Mouse (Mus musculus): ENCODE measurements around the gene Serpina12. TPM values are rescaled to one million over a fixed set of nuclear protein-coding genes. Genes with fewer than 3 reads are reported as not detected.
A peak's percentile ranks its signal among the peaks of the same experiment; 100 is the strongest.

The Serpina12 gene
- not detected for total RNA-seq (2021)

- no peak for DNase-seq (ENCODE audit: low spot score)
- intact Hi-C loops (cut with DNase I) = no loop called here
Measured at GRCm38 (mm10) chr12:104044343-104044742, at the start of gene Serpina12. Gene Serpina12 (minus strand): TSS chr12:104044443.

GRCm38 (mm10) chr12:104091303-104091702, 47.1 kb upstream of the Serpina12 start:
- intact Hi-C loops (cut with DNase I) = no loop called here
- no peak for DNase-seq (ENCODE audit: low spot score)

- intact Hi-C loops (cut with DNase I) = no loop called here
- DNase-seq (ENCODE audit: low spot score) = no peak
Measured at GRCm38 (mm10) chr12:104090119-104090518, 45.9 kb upstream of the Serpina12 start.

GRCm38 (mm10) chr12:104072286-104072685, 28.0 kb upstream of the Serpina12 start:
- DNase-seq (ENCODE audit: low spot score) = no peak
- intact Hi-C loops (cut with DNase I) = no loop called here

GRCm38 (mm10) chr12:104071708-104072107, 27.5 kb upstream of the Serpina12 start:
- intact Hi-C loops (cut with DNase I) = no loop called here
- DNase-seq (ENCODE audit: low spot score) = no peak

- DNase-seq (ENCODE audit: low spot score) = no peak
- intact Hi-C loops (cut with DNase I) = loop anchor here (1.0 to 5.0 kb wide), 2 partner anchors 37 to 74 kb away; no protein-coding TSS in a partner anchor
Measured at GRCm38 (mm10) chr12:104069620-104070019, 25.4 kb upstream of the Serpina12 start.

GRCm38 (mm10) chr12:104067549-104067948, 23.3 kb upstream of the Serpina12 start:
- intact Hi-C loops (cut with DNase I) = loop anchor here (5.0 kb wide), 1 partner anchor 35 kb away; no protein-coding TSS in a partner anchor
- no peak for DNase-seq (ENCODE audit: low spot score)

GRCm38 (mm10) chr12:104066241-104066640, 22.0 kb upstream of the Serpina12 start:
- DNase-seq (ENCODE audit: low spot score) = no peak
- intact Hi-C loops (cut with DNase I) = loop anchor here (1.0 to 5.0 kb wide), 2 partner anchors 34 to 352 kb away; no protein-coding TSS in a partner anchor

GRCm38 (mm10) chr12:104064996-104065395, 20.8 kb upstream of the Serpina12 start:
- intact Hi-C loops (cut with DNase I) = loop anchor here (5.0 kb wide), 1 partner anchor 33 kb away; no protein-coding TSS in a partner anchor
- DNase-seq (ENCODE audit: low spot score) = no peak

- DNase-seq (ENCODE audit: low spot score) = no peak
- intact Hi-C loops (cut with DNase I) = no loop called here
Measured at GRCm38 (mm10) chr12:104064532-104064931, 20.3 kb upstream of the Serpina12 start.

GRCm38 (mm10) chr12:104061862-104062261, 17.6 kb upstream of the Serpina12 start:
- no peak for DNase-seq (ENCODE audit: low spot score)
- intact Hi-C loops (cut with DNase I) = no loop called here

- intact Hi-C loops (cut with DNase I) = no loop called here
- DNase-seq (ENCODE audit: low spot score) = no peak
Measured at GRCm38 (mm10) chr12:104060126-104060525, 15.9 kb upstream of the Serpina12 start.

GRCm38 (mm10) chr12:104057531-104057930, 13.3 kb upstream of the Serpina12 start:
- intact Hi-C loops (cut with DNase I) = no loop called here
- DNase-seq (ENCODE audit: low spot score) = no peak

- intact Hi-C loops (cut with DNase I) = no loop called here
- DNase-seq (ENCODE audit: low spot score) = no peak
Measured at GRCm38 (mm10) chr12:104057050-104057449, 12.8 kb upstream of the Serpina12 start.

- no peak for DNase-seq (ENCODE audit: low spot score)
- intact Hi-C loops (cut with DNase I) = no loop called here
Measured at GRCm38 (mm10) chr12:104055755-104056154, 11.5 kb upstream of the Serpina12 start.

- no peak for DNase-seq (ENCODE audit: low spot score)
- intact Hi-C loops (cut with DNase I) = no loop called here
Measured at GRCm38 (mm10) chr12:104053995-104054394, 9.8 kb upstream of the Serpina12 start.

GRCm38 (mm10) chr12:104045713-104046112, 1.5 kb upstream of the Serpina12 start:
- no peak for DNase-seq (ENCODE audit: low spot score)
- intact Hi-C loops (cut with DNase I) = no loop called here

GRCm38 (mm10) chr12:104042753-104043152, 1.5 kb downstream of the Serpina12 start:
- intact Hi-C loops (cut with DNase I) = no loop called here
- DNase-seq (ENCODE audit: low spot score) = no peak

GRCm38 (mm10) chr12:104041401-104041800, 2.8 kb downstream of the Serpina12 start:
- intact Hi-C loops (cut with DNase I) = no loop called here
- peak; percentile 58 for DNase-seq (ENCODE audit: low spot score)

- intact Hi-C loops (cut with DNase I) = no loop called here
- DNase-seq (ENCODE audit: low spot score) = no peak
Measured at GRCm38 (mm10) chr12:104038181-104038580, 6.1 kb downstream of the Serpina12 start.

- intact Hi-C loops (cut with DNase I) = loop anchor here (5.0 kb wide), 1 partner anchor 34 kb away; no protein-coding TSS in a partner anchor
- no peak for DNase-seq (ENCODE audit: low spot score)
Measured at GRCm38 (mm10) chr12:104033752-104034151, 10.5 kb downstream of the Serpina12 start.

GRCm38 (mm10) chr12:104029986-104030385, 14.3 kb downstream of the Serpina12 start:
- DNase-seq (ENCODE audit: low spot score) = no peak
- intact Hi-C loops (cut with DNase I) = loop anchor here (1.0 to 5.0 kb wide), 2 partner anchors 35 to 37 kb away; no protein-coding TSS in a partner anchor
